Mouse (Mus musculus): ENCODE measurements around the gene Slc6a8. TPM values are rescaled to one million over a fixed set of nuclear protein-coding genes. Genes with fewer than 3 reads are reported as not detected.

Gene Slc6a8
- polyA plus RNA-seq, 1 experiment from 2014 or later, result 6.6 TPM

Other genes with a start within 250 kb of the Slc6a8 start
- gene Trex2, start 237.8 kb upstream of the Slc6a8 start, polyA plus RNA-seq (2015; fragmentation: Nextera tagmentation; extraction: Ambion mirVana), result not detected in 2 replicates
- 68.9 and 70.9 TPM in 2 replicates for gene Haus7, start 214.1 kb upstream of the Slc6a8 start, polyA plus RNA-seq (2015; fragmentation: Nextera tagmentation; extraction: Ambion mirVana)
- gene Bgn, start 189.5 kb upstream of the Slc6a8 start, polyA plus RNA-seq (2015; fragmentation: Nextera tagmentation; extraction: Ambion mirVana), result 16.5 and 17.9 TPM in 2 replicates
- gene Atp2b3, start 170.1 kb upstream of the Slc6a8 start, polyA plus RNA-seq (2015; fragmentation: Nextera tagmentation; extraction: Ambion mirVana), result 7.9 and 8.0 TPM in 2 replicates
- gene Dusp9, start 33.7 kb upstream of the Slc6a8 start, polyA plus RNA-seq (2015; fragmentation: Nextera tagmentation; extraction: Ambion mirVana), result 0.21 and 0.22 TPM in 2 replicates
- 197 and 208 TPM in 2 replicates for gene Pnck, start 13.0 kb upstream of the Slc6a8 start, polyA plus RNA-seq (2015; fragmentation: Nextera tagmentation; extraction: Ambion mirVana)
- gene Bcap31, start 43.0 kb downstream of the Slc6a8 start, polyA plus RNA-seq (2015; fragmentation: Nextera tagmentation; extraction: Ambion mirVana), result 123 and 130 TPM in 2 replicates
- gene Abcd1, start 43.4 kb downstream of the Slc6a8 start, polyA plus RNA-seq (2015; fragmentation: Nextera tagmentation; extraction: Ambion mirVana), result 10.4 and 11.1 TPM in 2 replicates
- 0.25 and 0.40 TPM in 2 replicates for gene Plxnb3, start 83.9 kb downstream of the Slc6a8 start, polyA plus RNA-seq (2015; fragmentation: Nextera tagmentation; extraction: Ambion mirVana)
- gene Srpk3, start 101.3 kb downstream of the Slc6a8 start, polyA plus RNA-seq (2015; fragmentation: Nextera tagmentation; extraction: Ambion mirVana), result 2.0 and 2.4 TPM in 2 replicates
- gene Idh3g, start 113.7 kb downstream of the Slc6a8 start, polyA plus RNA-seq (2015; fragmentation: Nextera tagmentation; extraction: Ambion mirVana), result 232 and 252 TPM in 2 replicates
- gene Ssr4, start 113.9 kb downstream of the Slc6a8 start, polyA plus RNA-seq (2015; fragmentation: Nextera tagmentation; extraction: Ambion mirVana), result 126 and 131 TPM in 2 replicates
- gene Pdzd4, start 151.8 kb downstream of the Slc6a8 start, polyA plus RNA-seq (2015; fragmentation: Nextera tagmentation; extraction: Ambion mirVana), result 4.8 TPM in 2 replicates
- 0.09 and 0.34 TPM in 2 replicates for gene Avpr2, start 219.0 kb downstream of the Slc6a8 start, polyA plus RNA-seq (2015; fragmentation: Nextera tagmentation; extraction: Ambion mirVana)
- gene L1cam, start 223.0 kb downstream of the Slc6a8 start, polyA plus RNA-seq (2015; fragmentation: Nextera tagmentation; extraction: Ambion mirVana), result 122 and 134 TPM in 2 replicates
- gene Arhgap4, start 248.7 kb downstream of the Slc6a8 start, polyA plus RNA-seq (2015; fragmentation: Nextera tagmentation; extraction: Ambion mirVana), result 3.0 and 3.3 TPM in 2 replicates
- gene Naa10, start 248.8 kb downstream of the Slc6a8 start, polyA plus RNA-seq (2015; fragmentation: Nextera tagmentation; extraction: Ambion mirVana), result 84.6 and 85.4 TPM in 2 replicates